Mouse (Mus musculus): ENCODE measurements at regions not wholly inside any gene's neighbourhood (a gene's known extent, or its start where the extent isn't known, plus 50 kb on each side); places are given as distances from the start of the nearest gene placed in this dataset.

GRCm38 (mm10) chr5:35334416-35335059 lies 54.4 kb upstream of the Hmx1 start:
- TF ChIP-seq MAX (IDR thresholded peaks at IDR 0.05; ENCODE audit: low read depth) (no peak), SRF (IDR thresholded peaks at IDR 0.05; ENCODE audit: control insufficient read depth, insufficient read length, low read depth) (no peak), TCF12 (IDR thresholded peaks at IDR 0.05; ENCODE audit: insufficient read depth, poor library complexity, severe bottlenecking) (no peak), POLR2A (IDR thresholded peaks at IDR 0.05; ENCODE audit: insufficient read length, low read depth) (no peak), POLR2AphosphoS2 (IDR thresholded peaks at IDR 0.05; ENCODE audit: insufficient read length, low read depth) (no peak), MYOG (IDR thresholded peaks at IDR 0.05; ENCODE audit: control insufficient read depth in 1 of 3, insufficient read depth in 1 of 3, insufficient read length in 2 of 3, low read depth in 2 of 3) (no peak), TCF3 (IDR thresholded peaks at IDR 0.05; ENCODE audit: insufficient read length, low read depth) (no peak)

Data from myocyte (in vitro differentiated cells).